Mouse (Mus musculus): Measurements from ENCODE around the gene Huwe1.

Gene Huwe1

GRCm38 (mm10) chrX:151800701-151801511, at the start of gene Huwe1:
Gene Huwe1, plus strand, starts transcription at chrX:151800807.
- peak; percentile 41; the same call in 1 of the 2 replicates for ATAC-seq (ENCODE audit: insufficient number of reproducible peaks, low FRiP score, low TSS enrichment)

GRCm38 (mm10) chrX:151780348-151780747, 20.3 kb upstream of the Huwe1 start:
- ATAC-seq (ENCODE audit: insufficient number of reproducible peaks, low FRiP score, low TSS enrichment) = no peak

DNA sequence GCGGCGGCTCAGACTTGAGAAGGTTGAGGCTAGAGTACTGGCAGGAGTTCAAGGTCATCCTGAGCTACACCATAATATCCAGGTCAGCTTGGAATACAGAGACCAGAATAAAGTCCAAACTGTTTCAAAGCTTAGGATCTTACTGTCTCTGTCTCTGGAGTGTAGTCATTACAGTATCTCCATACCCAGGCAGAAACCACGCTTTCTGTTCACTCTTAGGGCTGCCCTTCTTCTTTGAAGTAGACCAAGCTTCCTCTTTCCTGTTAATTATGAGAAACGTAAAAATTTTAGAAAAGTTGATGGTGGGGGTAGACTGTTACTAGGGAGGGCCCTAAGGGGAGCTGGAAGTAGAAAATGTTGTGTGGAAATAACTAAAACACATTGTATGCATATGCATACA, 17.7 kb upstream of the Huwe1 start:
- no peak for ATAC-seq (ENCODE audit: insufficient number of reproducible peaks, low FRiP score, low TSS enrichment)

DNA sequence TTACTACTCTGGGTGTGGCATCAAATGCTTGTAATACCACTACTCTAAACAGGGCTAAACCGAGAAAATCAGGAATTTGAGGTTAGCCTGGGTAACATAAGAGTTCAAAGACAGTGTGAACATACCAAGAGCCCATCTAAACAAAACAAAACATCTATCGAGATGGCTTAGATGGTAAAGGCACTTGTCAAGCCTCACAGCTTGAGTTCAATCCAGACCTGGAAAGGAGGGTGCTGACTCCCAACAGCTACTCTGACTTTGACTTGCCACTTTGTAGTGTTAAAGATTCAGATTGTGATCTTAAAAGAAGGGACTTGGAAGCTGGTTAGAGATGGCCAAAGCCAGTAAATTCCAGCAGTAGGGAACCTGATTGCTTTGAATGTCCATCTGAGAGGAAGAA, 7.8 kb upstream of the Huwe1 start:
- no peak for ATAC-seq (ENCODE audit: insufficient number of reproducible peaks, low FRiP score, low TSS enrichment)

GRCm38 (mm10) chrX:151797970-151798369, 2.6 kb upstream of the Huwe1 start:
- ATAC-seq (ENCODE audit: insufficient number of reproducible peaks, low FRiP score, low TSS enrichment) = no peak

DNA sequence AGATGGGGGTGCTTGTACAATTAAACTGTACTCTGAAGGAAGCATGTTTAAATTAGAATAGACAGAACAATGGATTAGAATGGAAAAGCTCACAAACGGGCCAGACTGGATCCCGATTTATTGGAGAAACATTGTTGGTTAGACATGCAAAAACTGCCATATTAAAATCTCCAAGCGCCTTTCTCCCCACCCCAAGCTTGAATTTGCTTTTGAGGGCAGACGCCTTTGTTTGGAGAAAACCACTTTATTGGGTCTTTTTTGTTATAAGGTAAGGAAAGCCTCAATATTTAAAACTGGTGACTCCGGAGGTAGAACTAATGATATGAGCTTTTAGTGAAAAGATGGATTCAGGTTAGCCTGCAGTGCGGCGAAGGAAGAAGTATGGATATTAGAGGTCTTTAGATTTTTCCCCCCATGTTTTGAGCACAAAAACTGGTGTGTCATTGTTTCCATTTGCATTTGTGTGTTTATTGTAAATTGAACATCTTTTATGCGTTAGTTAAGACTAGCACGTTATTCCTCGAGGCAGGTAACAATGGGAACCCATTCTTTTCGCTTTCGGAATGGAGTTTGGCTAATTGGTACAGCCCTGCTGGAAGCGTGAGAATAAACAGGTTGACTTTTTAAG, 1.8 kb downstream of the Huwe1 start:
- no peak for ATAC-seq (ENCODE audit: insufficient number of reproducible peaks, low FRiP score, low TSS enrichment)

GRCm38 (mm10) chrX:151802956-151803776, 2.6 kb downstream of the Huwe1 start:
- peak; percentile 90 for ATAC-seq (ENCODE audit: insufficient number of reproducible peaks, low FRiP score, low TSS enrichment)

GRCm38 (mm10) chrX:151803777-151804101, 3.1 kb downstream of the Huwe1 start:
- ATAC-seq (ENCODE audit: insufficient number of reproducible peaks, low FRiP score, low TSS enrichment) = 0 out of 2 replicates have a peak, but pooled peaks have one; percentile 16

DNA sequence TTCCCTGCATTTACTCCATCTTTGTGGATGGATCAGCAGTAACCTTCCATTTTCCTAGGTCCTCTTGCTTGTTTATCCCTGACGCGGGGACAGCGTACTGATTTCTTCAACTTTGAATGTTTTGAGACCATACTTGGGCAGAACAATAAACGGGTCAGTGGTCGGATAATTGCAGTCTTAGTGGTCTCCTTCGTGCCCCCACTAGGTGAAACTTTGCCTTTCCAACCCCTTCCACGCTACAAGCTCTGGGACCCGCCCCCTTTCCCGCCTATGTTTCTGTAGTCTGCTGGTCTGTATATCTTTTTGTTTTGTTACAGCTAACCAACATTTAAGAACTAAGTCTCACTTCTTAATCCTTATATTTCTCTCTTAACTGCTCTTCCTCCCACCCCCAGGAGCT, 3.8 kb downstream of the Huwe1 start:
- no peak for ATAC-seq (ENCODE audit: insufficient number of reproducible peaks, low FRiP score, low TSS enrichment)

- no peak for ATAC-seq (ENCODE audit: insufficient number of reproducible peaks, low FRiP score, low TSS enrichment)
Measured at GRCm38 (mm10) chrX:151811481-151811880, 10.9 kb downstream of the Huwe1 start.

- no peak for ATAC-seq (ENCODE audit: insufficient number of reproducible peaks, low FRiP score, low TSS enrichment)
Measured at GRCm38 (mm10) chrX:151813656-151814055, 13.0 kb downstream of the Huwe1 start.

GRCm38 (mm10) chrX:151817712-151818111, 17.1 kb downstream of the Huwe1 start:
- no peak for ATAC-seq (ENCODE audit: insufficient number of reproducible peaks, low FRiP score, low TSS enrichment)

DNA sequence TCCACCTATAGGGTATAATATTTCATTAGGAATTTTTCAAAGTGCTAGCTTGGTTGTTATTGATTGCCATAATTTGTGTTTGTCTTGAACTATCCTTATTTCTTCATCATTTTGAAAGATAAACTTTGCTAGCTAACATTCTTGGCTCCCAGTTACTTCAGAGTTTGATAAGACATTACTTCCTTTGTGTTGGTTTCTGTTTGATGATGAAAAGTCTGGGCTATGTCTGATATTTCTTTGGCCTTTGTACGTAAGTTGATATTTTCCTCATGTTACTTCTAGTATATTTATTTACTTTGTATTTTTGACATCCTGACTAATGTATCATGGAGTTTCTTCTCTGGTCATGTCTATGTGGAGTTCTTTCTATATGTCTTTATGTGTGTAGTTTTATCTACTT, 28.4 kb downstream of the Huwe1 start:
- ATAC-seq (ENCODE audit: insufficient number of reproducible peaks, low FRiP score, low TSS enrichment) = no peak

GRCm38 (mm10) chrX:151831260-151831659, 30.7 kb downstream of the Huwe1 start:
- no peak for ATAC-seq (ENCODE audit: insufficient number of reproducible peaks, low FRiP score, low TSS enrichment)

- ATAC-seq (ENCODE audit: insufficient number of reproducible peaks, low FRiP score, low TSS enrichment) = no peak
Measured at GRCm38 (mm10) chrX:151832982-151833381, 32.4 kb downstream of the Huwe1 start.

DNA sequence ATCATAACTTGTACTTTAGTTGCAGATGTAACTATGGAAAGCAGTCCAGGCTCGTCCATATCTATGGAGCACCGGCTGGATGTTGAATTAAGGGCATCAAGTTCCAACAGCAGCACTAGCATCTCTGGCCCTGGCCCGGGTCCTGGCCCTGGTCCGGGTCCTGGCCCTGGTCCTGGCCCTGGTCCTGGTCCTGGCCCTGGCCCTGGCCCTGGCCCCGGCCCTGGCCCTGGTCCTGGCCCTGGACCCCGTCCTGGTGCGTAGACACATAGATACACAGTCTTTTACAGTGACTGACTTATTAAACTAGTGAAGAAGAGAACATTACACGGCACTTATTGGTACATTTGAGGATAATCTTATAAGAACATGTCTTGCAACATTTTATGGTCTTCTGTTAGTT, 58.8 kb downstream of the Huwe1 start:
- no peak for ATAC-seq (ENCODE audit: insufficient number of reproducible peaks, low FRiP score, low TSS enrichment)

DNA sequence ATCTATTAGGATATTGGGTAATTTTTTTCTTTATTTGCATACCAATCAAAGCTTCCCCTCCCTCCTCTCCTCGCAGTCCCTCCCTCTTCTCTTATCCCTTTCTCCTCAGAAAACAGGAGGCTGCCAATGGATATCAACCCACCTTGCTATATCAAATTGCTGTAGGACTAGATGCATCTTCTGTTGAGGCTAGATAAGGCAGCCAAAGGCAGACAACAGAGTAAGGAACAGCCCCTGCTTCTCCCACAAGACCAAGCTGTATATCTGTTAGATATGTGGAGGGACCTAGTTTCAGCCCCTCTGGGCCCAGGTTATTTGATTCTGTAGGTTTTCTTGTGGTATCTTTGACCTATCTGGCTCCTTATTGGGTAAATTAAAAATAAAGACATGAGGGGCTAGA, 110.1 kb downstream of the Huwe1 start:
- no peak for ATAC-seq (ENCODE audit: insufficient number of reproducible peaks, low FRiP score, low TSS enrichment)

DNA sequence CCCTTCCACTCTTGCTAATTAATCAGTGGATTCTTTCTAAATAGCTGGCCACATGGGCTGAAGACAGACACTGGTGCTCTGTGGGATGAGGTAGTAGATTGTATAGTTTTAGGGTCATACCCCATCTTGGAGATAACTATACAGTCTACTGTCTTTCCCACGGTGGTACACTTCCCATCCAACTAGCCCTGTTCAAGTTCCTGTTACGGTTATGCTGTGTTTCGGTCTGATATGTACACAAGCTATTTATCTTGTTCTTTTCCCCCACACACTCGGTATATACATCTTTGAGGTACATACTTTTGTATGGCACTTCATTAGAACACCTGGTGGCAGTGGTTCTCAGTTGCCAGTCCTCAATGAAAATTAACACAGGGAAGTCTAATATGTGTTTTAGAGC, 111.7 kb downstream of the Huwe1 start:
- no peak for ATAC-seq (ENCODE audit: insufficient number of reproducible peaks, low FRiP score, low TSS enrichment)

- ATAC-seq (ENCODE audit: insufficient number of reproducible peaks, low FRiP score, low TSS enrichment) = no peak
Measured at GRCm38 (mm10) chrX:151929390-151929789, 128.8 kb downstream of the Huwe1 start.

GRCm38 (mm10) chrX:151938852-151939251, 138.2 kb downstream of the Huwe1 start:
- no peak for ATAC-seq (ENCODE audit: insufficient number of reproducible peaks, low FRiP score, low TSS enrichment)

- ATAC-seq (ENCODE audit: insufficient number of reproducible peaks, low FRiP score, low TSS enrichment) = no peak
Measured at GRCm38 (mm10) chrX:151946986-151947385, 146.4 kb downstream of the Huwe1 start.

Data from cerebellum, adult (tissue).